Mouse (Mus musculus) neural tube, embryonic 11.5 days (tissue): ENCODE results near the gene Abcb11. TPM values are rescaled to one million over a fixed set of nuclear protein-coding genes. Genes with fewer than 3 reads are reported as not detected.
"Not testable (repeated sequence)": the region's sequence is repeated elsewhere in the genome, so short reads cannot be mapped to it uniquely, and the experiment has no call there.

ENCODE experiments used
- ATAC-seq: fragments of 200-750 bp; cut with Nextera tagmentation; 2 replicates; pipeline ENCODE4 v1.8.0; 2017; ENCODE audit warnings: moderate number of reproducible peaks, mild to moderate bottlenecking, moderate TSS enrichment, moderate library complexity; ENCODE audit not compliant: insufficient read depth, low FRiP score, low TSS enrichment
- DNase-seq: peaks from one replicate; pipeline ENCODE4 v3.0.0-alpha.2; 2015; ENCODE audit warnings: low spot score
- H3K27ac ChIP-seq: fragments of 300-500 bp; sonication (generic); 2 replicates; pipeline ENCODE4 v1.5.1; 2014; ENCODE audit warnings: low read depth, mild to moderate bottlenecking, low read length
- H3K27me3 ChIP-seq: fragments of 300-500 bp; sonication (generic); 2 replicates; pipeline ENCODE4 v1.6.1; 2014; ENCODE audit warnings: mild to moderate bottlenecking, low read length, mixed read lengths; ENCODE audit not compliant: control insufficient read depth, insufficient read depth
- H3K36me3 ChIP-seq: fragments of 300-500 bp; sonication (generic); 2 replicates; pipeline ENCODE4 v1.6.1; 2014; ENCODE audit warnings: mild to moderate bottlenecking, low read length, moderate library complexity, mixed read lengths; ENCODE audit not compliant: control insufficient read depth, insufficient read depth
- H3K4me1 ChIP-seq: fragments of 300-500 bp; sonication (generic); 2 replicates; pipeline ENCODE4 v1.6.1; 2014; ENCODE audit warnings: low read length, mixed read lengths; ENCODE audit not compliant: control insufficient read depth, insufficient read depth
- H3K4me2 ChIP-seq: fragments of 300-500 bp; sonication (generic); 2 replicates; pipeline ENCODE4 v1.6.1; 2014; ENCODE audit warnings: low read depth, mild to moderate bottlenecking, moderate library complexity
- H3K4me3 ChIP-seq: fragments of 300-500 bp; sonication (generic); 2 replicates; pipeline ENCODE4 v1.5.1; 2014; ENCODE audit warnings: low read depth, low read length
- H3K9ac ChIP-seq: fragments of 300-500 bp; sonication (generic); 2 replicates; pipeline ENCODE4 v1.6.1; 2014; ENCODE audit warnings: mild to moderate bottlenecking, low read length
- H3K9me3 ChIP-seq: fragments of 300-500 bp; sonication (generic); 2 replicates; pipeline ENCODE4 v1.6.1; 2016; ENCODE audit warnings: low read length; ENCODE audit not compliant: control insufficient read depth
- WGBS: fragments of 180-500 bp; shearing (Covaris S2); extraction: QIAGEN DNeasy Blood & Tissue Kit; methylation state at CpG from one replicate; pipeline ENCODE4 v1.1.7; 2014; 5-methylcytosine and 5-hydroxymethylcytosine counted together
- polyA plus RNA-seq: library from polyadenylated mRNA; unstranded; fragments of >200 nt; fragmentation: Nextera tagmentation; extraction: Ambion mirVana; gene quantifications from 2 replicates; pipeline ENCODE4 v1.2.1, GENCODE M21; 2014

The Abcb11 gene
- polyA plus RNA-seq, 1 experiment from 2014 or later, result not detected

DNA sequence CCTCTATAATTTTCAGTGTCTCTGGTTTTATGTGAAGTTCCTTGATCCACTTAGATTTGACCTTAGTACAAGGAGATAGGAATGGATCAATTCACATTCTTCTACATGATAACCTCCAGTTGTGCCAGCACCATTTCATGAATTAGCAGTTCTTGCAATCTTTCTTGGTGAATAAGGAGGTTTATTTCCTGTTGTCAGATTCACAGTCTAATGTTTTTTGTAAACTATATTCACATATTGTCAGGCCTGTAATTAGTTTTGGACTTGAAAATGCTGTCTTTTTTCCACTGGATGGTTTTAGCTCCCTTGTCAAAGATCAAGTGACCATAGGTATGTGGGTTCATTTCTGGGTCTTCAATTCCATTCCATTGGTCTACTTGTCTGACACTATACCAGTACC is 13.0 kb upstream of the Abcb11 start:
- not testable (repeated sequence) for H3K27ac ChIP-seq
- peak; percentile 100 for ATAC-seq

DNA sequence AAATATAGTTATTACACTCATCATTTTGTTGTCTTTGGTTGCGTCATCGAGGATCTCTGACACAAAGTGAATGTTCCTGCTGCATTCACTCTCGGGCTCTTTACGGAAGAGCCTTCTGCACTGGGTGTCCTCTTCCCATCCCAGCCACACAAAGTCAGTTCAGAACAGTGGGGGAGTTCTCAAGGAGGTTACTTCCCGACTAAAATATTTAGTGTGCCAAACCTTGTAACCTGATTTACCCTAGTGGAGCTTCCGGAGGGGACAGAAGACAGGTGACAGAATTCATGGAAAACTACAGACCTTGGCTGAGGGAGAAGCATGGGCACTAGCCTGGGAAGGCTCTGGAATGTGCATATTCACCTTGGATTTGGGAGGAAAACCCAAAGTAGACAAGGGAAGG is 910 bp downstream of the Abcb11 start:
- Histone ChIP-seq H3K36me3 (no peaks in the 10 kb centered on the region), H3K27me3 (no peaks in the 10 kb centered on the region), H3K4me1 (no peaks in the 10 kb centered on the region), H3K9ac (no peak overlapping the region), H3K4me2 (no peak overlapping the region), H3K4me3 (no peak overlapping the region), H3K27ac (no peak overlapping the region), H3K9me3 (no peaks in the 10 kb centered on the region)
- ATAC-seq (no peak), DNase-seq (no peak)
- 94% methylated on average over 6 of the region's 6 CpGs for WGBS

More for the DNA sequence above, 13.0 kb upstream of the Abcb11 start:
- H3K36me3 ChIP-seq, H3K4me2 ChIP-seq, H3K4me3 ChIP-seq, H3K9me3 ChIP-seq, H3K27me3 ChIP-seq, H3K4me1 ChIP-seq, DNase-seq, H3K9ac ChIP-seq: not testable (repeated sequence)

DNA sequence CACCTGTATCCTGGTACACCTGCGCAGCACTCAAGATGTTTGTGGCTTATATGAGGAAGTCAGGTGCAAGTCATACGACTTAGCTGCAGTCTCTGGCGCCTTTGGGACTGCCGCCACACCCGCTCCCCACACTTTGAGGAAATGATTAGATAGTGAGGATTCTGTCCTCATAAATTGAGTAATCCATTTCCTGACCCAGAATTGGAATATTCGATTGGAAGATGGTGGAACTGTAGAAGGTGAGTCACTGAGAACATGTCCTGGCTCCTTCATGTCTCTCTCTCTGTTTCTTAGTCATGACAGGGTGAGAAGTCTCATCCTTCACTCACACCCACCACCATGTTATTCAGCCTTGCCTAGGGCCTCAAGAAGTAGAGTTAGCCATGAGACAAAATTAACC is 10.9 kb downstream of the Abcb11 start:
- not testable (repeated sequence) for H3K4me3 ChIP-seq, H3K4me2 ChIP-seq, H3K27ac ChIP-seq, DNase-seq, H3K9me3 ChIP-seq, H3K36me3 ChIP-seq, H3K27me3 ChIP-seq, ATAC-seq, H3K9ac ChIP-seq, H3K4me1 ChIP-seq
- 93% methylated on average over 5 of the region's 6 CpGs for WGBS

DNA sequence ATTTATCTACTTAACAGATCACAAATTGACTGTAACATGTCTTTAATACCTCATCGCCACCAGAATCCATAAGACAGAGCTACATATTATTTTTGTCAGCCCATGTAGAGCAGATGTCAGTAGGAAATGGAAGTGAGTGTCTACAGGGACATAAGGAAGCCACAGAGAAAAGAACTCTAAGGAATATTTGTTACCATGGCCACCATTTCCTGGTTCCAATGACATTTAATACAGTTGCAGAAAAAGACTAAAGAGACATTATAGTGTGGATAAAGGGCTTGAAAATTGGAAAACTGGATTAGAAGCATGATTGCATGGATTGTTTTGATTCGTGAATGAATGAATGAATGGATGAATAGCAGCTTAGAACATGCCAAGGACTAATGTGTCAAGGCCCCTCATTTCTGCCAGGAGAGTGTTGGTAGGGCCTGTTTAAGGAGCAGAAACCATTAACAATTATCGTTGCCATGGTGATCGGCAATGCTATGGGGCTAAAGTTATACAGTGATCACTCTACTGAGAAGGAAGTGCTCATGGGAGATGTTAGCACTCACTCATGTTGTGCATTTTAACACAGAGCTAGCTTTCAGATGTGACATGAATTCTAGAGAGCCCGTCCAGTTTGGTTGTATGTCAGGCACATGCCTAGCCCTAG is 13.8 kb downstream of the Abcb11 start:
- ATAC-seq, result no peak

DNA sequence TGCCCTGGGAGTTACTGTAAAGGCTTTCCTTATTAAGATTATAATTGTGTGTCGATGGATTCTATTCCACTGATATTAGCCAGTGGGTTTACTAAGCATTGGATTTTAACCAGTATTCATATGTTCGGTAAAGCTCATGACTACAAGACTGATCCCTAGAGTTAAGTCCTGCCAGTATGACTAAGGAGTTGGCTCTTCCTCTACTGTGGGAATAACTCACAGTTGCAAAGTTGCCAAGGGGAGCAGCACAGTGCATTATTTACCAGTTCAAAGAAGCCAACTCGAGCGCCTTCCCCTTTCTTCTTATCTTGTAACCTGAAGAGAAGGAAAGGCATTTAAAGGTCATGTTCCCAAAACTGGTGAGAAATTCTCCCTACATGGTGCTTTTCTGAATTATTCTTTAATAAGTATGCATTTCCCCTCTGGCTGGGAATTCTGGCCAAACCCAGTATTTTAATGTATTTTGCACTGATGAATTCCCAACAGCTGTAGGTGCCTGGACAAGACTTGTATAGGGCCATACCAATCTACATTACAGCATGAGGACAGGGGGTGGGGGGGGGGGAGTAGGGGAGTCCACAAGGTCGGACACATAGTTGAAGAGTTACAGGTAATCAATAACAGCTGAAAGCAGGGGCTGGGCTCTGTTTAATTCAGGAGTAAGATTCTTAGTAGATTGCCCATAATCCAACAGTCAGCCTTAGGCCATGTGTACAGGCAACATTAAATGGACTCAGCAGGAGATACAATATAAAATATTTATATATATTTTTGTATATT is 17.3 kb downstream of the Abcb11 start:
- Histone ChIP-seq H3K36me3 (no peaks in the 10 kb centered on the region), H3K27me3 (no peaks in the 10 kb centered on the region), H3K4me2 (no peak overlapping the region), H3K9me3 (no peaks in the 10 kb centered on the region), H3K4me1 (no peaks in the 10 kb centered on the region), H3K9ac (no peak overlapping the region), H3K27ac (no peak overlapping the region), H3K4me3 (no peak overlapping the region)
- WGBS, result 87% methylated on average over 5 of the region's 5 CpGs
- ATAC-seq, result no peak
- DNase-seq, result no peak

More for the DNA sequence above, 13.8 kb downstream of the Abcb11 start:
- no peak overlapping the region for H3K4me3 ChIP-seq
- H3K36me3 ChIP-seq, result no peaks in the 10 kb centered on the region
- no peak overlapping the region for H3K27ac ChIP-seq
- H3K9ac ChIP-seq, result no peak overlapping the region
- H3K4me1 ChIP-seq, result no peaks in the 10 kb centered on the region
- no peak for DNase-seq
- WGBS, result 87% methylated on average over 5 of the region's 5 CpGs
- H3K9me3 ChIP-seq, result no peaks in the 10 kb centered on the region
- H3K27me3 ChIP-seq, result no peaks in the 10 kb centered on the region
- no peak overlapping the region for H3K4me2 ChIP-seq

DNA sequence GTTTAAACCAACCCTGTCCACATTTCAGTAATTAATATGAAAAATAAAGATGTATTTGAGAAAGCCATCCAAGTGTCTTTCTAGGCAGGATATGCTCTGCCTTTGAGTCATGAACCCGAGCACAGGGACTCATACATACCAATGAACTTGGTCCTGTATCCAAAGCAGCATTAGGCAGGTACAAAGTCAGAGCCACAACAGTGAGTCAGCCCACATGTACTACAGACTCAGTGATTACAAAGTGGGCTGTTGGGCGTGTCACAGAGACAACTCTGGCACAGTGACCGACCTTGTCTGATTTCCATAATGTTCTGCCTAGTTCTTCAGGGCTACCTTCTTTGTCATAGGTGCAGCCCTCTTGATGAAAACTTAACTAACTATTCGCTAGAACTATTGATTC is 19.4 kb downstream of the Abcb11 start:
- ATAC-seq (no peak), DNase-seq (no peak)
- Histone ChIP-seq H3K9ac (no peak overlapping the region), H3K27ac (no peak overlapping the region), H3K4me3 (no peak overlapping the region), H3K4me2 (no peak overlapping the region), H3K36me3 (no peaks in the 10 kb centered on the region), H3K4me1 (no peaks in the 10 kb centered on the region), H3K9me3 (no peaks in the 10 kb centered on the region), H3K27me3 (no peaks in the 10 kb centered on the region)
- 86% methylated on average over 4 of the region's 4 CpGs for WGBS

DNA sequence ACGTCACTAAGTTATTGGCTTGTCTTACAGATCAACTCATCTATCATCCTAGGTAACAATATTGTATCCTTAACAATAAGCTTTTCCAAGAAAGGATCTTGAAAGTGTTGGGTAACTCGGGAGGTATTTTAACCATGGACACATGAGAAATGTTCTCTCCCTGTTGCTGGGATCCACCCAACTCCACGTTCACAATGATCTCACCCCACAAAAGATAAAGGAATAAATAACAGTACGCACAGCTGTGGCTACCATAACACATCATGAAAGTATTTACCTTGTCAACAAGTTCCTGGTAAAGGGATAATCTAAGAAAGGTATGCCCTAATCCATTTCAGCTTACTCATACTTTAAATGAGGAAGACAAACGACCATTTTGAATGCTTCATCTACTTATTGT is 21.0 kb downstream of the Abcb11 start:
- no peak for ATAC-seq
- Histone ChIP-seq H3K27ac (no peak overlapping the region), H3K36me3 (no peaks in the 10 kb centered on the region), H3K27me3 (no peaks in the 10 kb centered on the region), H3K4me3 (no peak overlapping the region), H3K4me2 (no peak overlapping the region), H3K9me3 (no peaks in the 10 kb centered on the region), H3K4me1 (no peaks in the 10 kb centered on the region), H3K9ac (no peak overlapping the region)
- DNase-seq, result no peak
- 81% methylated on average over 5 of the region's 5 CpGs for WGBS

DNA sequence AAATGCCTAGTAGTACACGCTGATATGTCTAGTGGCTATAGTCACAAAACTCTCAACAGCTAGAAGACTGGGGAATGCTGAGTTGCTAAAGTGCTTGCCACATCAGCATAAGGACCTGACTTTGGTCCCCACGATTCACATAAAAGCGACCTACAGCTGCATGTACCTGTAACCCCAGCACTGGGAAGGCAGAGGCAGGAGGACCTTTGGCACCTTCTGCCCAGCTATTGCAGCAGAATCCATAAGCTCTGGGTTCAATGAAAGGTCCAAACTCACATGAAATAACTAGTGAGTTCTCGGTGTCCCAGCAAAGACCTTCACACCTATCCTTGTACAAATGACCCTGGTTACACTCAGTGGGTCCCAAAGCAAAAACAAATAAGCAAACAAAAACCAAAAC is 31.1 kb downstream of the Abcb11 start:
- Histone ChIP-seq H3K36me3 (no peaks in the 10 kb centered on the region), H3K27me3 (no peaks in the 10 kb centered on the region), H3K4me2 (no peak overlapping the region), H3K4me3 (no peak overlapping the region), H3K27ac (no peak overlapping the region), H3K4me1 (no peaks in the 10 kb centered on the region), H3K9me3 (no peaks in the 10 kb centered on the region), H3K9ac (no peak overlapping the region)
- WGBS, result 91% methylated on average over 4 of the region's 4 CpGs
- DNase-seq (no peak), ATAC-seq (no peak)

DNA sequence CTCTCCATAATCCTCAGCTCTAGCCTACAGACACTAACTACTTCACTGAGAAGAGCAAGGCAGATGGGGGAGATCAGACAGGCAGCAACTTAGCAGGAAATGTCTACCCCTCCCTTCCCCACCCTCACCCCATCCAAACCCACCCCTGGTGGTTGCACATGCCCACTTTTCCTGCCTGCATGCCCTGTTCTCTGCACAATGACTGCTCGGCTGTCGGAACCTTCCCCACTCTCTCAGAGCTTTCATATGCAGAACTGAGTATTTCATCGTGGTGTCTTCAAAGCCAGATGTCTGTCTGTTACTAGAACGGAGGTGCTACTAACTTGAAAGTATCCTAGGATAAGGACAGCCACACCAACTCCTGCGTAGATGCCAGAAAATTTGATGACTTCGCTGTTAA is 34.3 kb downstream of the Abcb11 start:
- Histone ChIP-seq H3K4me3 (no peak overlapping the region), H3K27me3 (no peaks in the 10 kb centered on the region), H3K4me1 (no peaks in the 10 kb centered on the region), H3K9me3 (no peaks in the 10 kb centered on the region), H3K36me3 (no peaks in the 10 kb centered on the region), H3K9ac (no peak overlapping the region), H3K4me2 (no peak overlapping the region), H3K27ac (no peak overlapping the region)
- WGBS, result 69% methylated on average over 6 of the region's 6 CpGs
- no peak for DNase-seq
- ATAC-seq, result no peak
